Comparison of ENCODE assay signal across 11 mouse cellular contexts in the genomic region with DNA sequence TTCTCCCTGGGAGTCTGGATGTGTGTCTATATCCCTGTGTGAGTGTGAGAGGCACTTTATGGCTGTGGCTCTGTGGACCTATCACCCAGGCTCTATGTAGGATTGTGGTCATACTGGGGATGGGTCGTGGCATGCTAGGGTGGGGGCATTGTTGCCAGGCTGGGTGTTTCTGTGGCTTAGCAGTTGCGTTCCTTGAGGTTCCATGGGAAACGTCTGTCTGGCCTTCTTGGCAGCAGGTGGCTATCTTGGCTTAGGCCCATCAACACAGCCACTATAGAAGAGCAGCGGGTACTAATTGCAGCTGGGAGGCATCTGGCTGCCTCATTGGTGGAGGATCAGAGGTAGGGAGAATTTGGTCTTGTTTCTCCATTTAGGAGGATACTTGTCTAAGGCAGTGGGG.
"Had no signal": no experiment of that assay in that cellular context is flagged by ENCODE, and none has a peak within 500 bp of the region (broad histone marks: within the 10 kb centered on the region; RNA-seq: fewer than 3 reads in every experiment).

No protein-coding gene starts in this region.

- H3K4me2 ChIP-seq: intestine, embryonic 15.5 days; liver, embryonic 13.5 days; midbrain, embryonic 12.5 days had no signal

- DNase-seq: kidney, adult 18-20 months; kidney, postnatal 10 days; kidney, postnatal 4 days; left cerebral cortex, postnatal 4 days; liver, embryonic 13.5 days; lung, adult 2 months; lung, postnatal 10 days; lung, postnatal 4 days; right cerebral cortex, postnatal 14 days had no signal

- H3K9ac ChIP-seq: intestine, embryonic 15.5 days; liver, embryonic 13.5 days; midbrain, embryonic 12.5 days had no signal

- H3K4me3 ChIP-seq: intestine, embryonic 15.5 days; liver, embryonic 13.5 days; midbrain, embryonic 12.5 days had no signal

- H3K27me3 ChIP-seq: intestine, embryonic 15.5 days; liver, embryonic 13.5 days; midbrain, embryonic 12.5 days had no signal

- H3K36me3 ChIP-seq: intestine, embryonic 15.5 days; liver, embryonic 13.5 days; midbrain, embryonic 12.5 days had no signal

- H3K9me3 ChIP-seq: intestine, embryonic 15.5 days; liver, embryonic 13.5 days; midbrain, embryonic 12.5 days had no signal

- H3K27ac ChIP-seq: intestine, embryonic 15.5 days; liver, embryonic 13.5 days; midbrain, embryonic 12.5 days had no signal
